Mouse (Mus musculus) induced T-regulatory cell, adult 2 months (primary cell): ENCODE measurements around the gene Gm6337.
"Not testable (repeated sequence)": the region's sequence is repeated elsewhere in the genome, so short reads cannot be mapped to it uniquely, and the experiment has no call there.

Experiments
- DNase-seq: peaks from one replicate; pipeline ENCODE4 v3.0.0-alpha.2; 2012; ENCODE audit warnings: low read depth

Gm6337 gene

GRCm38 (mm10) chr14:6058167-6058566 is at the start of gene Gm6337:
TSS of gene Gm6337 (minus strand) at chr14:6058267.
- not testable (repeated sequence) for DNase-seq

DNA sequence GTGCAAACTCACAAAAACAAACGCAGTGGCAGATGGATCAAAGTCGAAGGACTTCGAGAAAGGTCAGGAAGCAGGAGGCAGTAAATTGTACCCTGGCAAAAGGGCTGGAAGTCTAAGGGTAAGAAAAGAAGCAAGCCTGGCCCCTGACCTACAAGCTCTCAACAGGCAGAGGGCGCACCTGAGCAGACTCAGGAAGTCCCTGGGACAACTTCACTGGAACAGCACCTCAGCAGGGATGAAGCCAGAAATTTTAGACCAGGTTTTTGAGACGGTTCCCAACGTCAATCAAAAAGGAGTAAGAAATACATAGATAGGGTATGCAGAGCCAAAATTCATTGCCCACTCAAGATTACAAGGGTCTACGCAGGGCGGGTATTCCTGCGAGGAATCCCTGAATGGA is 49.4 kb upstream of the Gm6337 start:
- DNase-seq, result peak; percentile 6

DNA sequence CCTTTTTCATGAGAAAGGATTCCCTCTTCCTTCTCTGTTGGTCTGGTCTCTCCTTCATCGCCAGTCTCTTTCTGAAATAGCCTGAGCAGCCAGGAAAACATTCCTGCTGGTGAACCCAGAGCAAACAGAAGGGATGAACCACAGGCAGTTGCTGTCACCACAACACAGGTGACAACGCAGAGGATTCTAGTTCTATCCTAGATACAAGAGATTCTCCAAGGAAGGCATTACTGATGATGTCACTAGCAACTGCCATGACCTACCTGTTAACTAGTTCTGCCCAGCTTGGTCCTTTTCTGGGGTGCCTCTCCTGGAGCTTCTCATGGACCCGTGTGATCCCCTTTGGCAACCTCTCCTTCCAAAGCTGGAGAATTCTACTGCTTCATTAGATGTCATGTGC is 35.8 kb upstream of the Gm6337 start, which contains the start of gene Gm8206:
Gene Gm8206, minus strand, starts transcription at position 101 of the 400 bp plus-strand sequence.
- not testable (repeated sequence) for DNase-seq
